Mouse (Mus musculus) c-Kit-positive CD71-positive TER-119-positive erythroid progenitor cells, embryonic 14.5 days (primary cell): ENCODE results near the gene Mta1.

Source experiments
- DNase-seq: peaks from one replicate; pipeline ENCODE4 v3.0.0-alpha.2; 2013; ENCODE audit warnings: low spot score

The Mta1 gene

GRCm38 (mm10) chr12:113098530-113099151 is 563 bp downstream of the Mta1 start:
- no peak for DNase-seq

- DNase-seq, result no peak
Measured at GRCm38 (mm10) chr12:113099470-113100237, 1.6 kb downstream of the Mta1 start.

- no peak for DNase-seq
Measured at GRCm38 (mm10) chr12:113100448-113101076, 2.5 kb downstream of the Mta1 start.

GRCm38 (mm10) chr12:113101251-113101960 is 3.3 kb downstream of the Mta1 start:
- DNase-seq, result no peak

GRCm38 (mm10) chr12:113102461-113102860 is 4.4 kb downstream of the Mta1 start:
- peak; percentile 59 for DNase-seq

GRCm38 (mm10) chr12:113103846-113104451 is 5.9 kb downstream of the Mta1 start:
- DNase-seq, result no peak

- no peak for DNase-seq
Measured at GRCm38 (mm10) chr12:113106386-113106785, 8.3 kb downstream of the Mta1 start.

GRCm38 (mm10) chr12:113107431-113108124 is 9.5 kb downstream of the Mta1 start:
- peak; percentile 81 for DNase-seq

GRCm38 (mm10) chr12:113108528-113109283 is 10.6 kb downstream of the Mta1 start:
- DNase-seq, result no peak

GRCm38 (mm10) chr12:113109801-113110200 is 11.7 kb downstream of the Mta1 start:
- DNase-seq, result no peak

- DNase-seq, result no peak
Measured at GRCm38 (mm10) chr12:113114141-113114540, 16.1 kb downstream of the Mta1 start.

- no peak for DNase-seq
Measured at GRCm38 (mm10) chr12:113114856-113115538, 16.9 kb downstream of the Mta1 start.

GRCm38 (mm10) chr12:113119516-113120410 is 21.7 kb downstream of the Mta1 start:
- peak; percentile 82 for DNase-seq

GRCm38 (mm10) chr12:113124726-113125125 is 26.6 kb downstream of the Mta1 start:
- DNase-seq, result no peak

GRCm38 (mm10) chr12:113130732-113131131 is 32.7 kb downstream of the Mta1 start:
- no peak for DNase-seq

GRCm38 (mm10) chr12:113131601-113132000 is 33.5 kb downstream of the Mta1 start:
- no peak for DNase-seq

GRCm38 (mm10) chr12:113132567-113132966 is 34.5 kb downstream of the Mta1 start:
- DNase-seq, result no peak

GRCm38 (mm10) chr12:113133260-113133659 is 35.2 kb downstream of the Mta1 start:
- DNase-seq, result no peak

GRCm38 (mm10) chr12:113133861-113134403 is 35.9 kb downstream of the Mta1 start:
- no peak for DNase-seq
